Mouse (Mus musculus): ENCODE measurements around the gene Rbm8a.
A peak's percentile ranks its signal among the peaks of the same experiment; 100 is the strongest.

The Rbm8a gene

GRCm38 (mm10) chr3:96629729-96630600, at the start of gene Rbm8a:
Gene Rbm8a (plus strand): TSS chr3:96629933.
- DNase-seq (ENCODE audit: low spot score in 2 of 2): peak; percentile 90 to 93

GRCm38 (mm10) chr3:96581141-96581540, 48.6 kb upstream of the Rbm8a start:
- DNase-seq (ENCODE audit: low spot score in 2 of 2): no peak

- no peak for DNase-seq (ENCODE audit: low spot score in 2 of 2)
Measured at GRCm38 (mm10) chr3:96581771-96582515, 47.8 kb upstream of the Rbm8a start.

GRCm38 (mm10) chr3:96583386-96583785, 46.3 kb upstream of the Rbm8a start:
- DNase-seq (ENCODE audit: low spot score in 2 of 2): no peak

GRCm38 (mm10) chr3:96590657-96591056, 39.1 kb upstream of the Rbm8a start:
- DNase-seq (ENCODE audit: low spot score in 2 of 2): no peak

- DNase-seq (ENCODE audit: low spot score in 2 of 2): no peak
Measured at GRCm38 (mm10) chr3:96593374-96593773, 36.4 kb upstream of the Rbm8a start.

GRCm38 (mm10) chr3:96593790-96594560, 35.8 kb upstream of the Rbm8a start, which contains the start of gene Polr3gl:
Gene Polr3gl (minus strand): TSS chr3:96594181.
- peak; percentile 82 to 89 for DNase-seq (ENCODE audit: low spot score in 2 of 2)

- DNase-seq (ENCODE audit: low spot score in 2 of 2): no peak
Measured at GRCm38 (mm10) chr3:96594851-96595250, 34.9 kb upstream of the Rbm8a start.

- no peak for DNase-seq (ENCODE audit: low spot score in 2 of 2)
Measured at GRCm38 (mm10) chr3:96595661-96596060, 34.1 kb upstream of the Rbm8a start.

GRCm38 (mm10) chr3:96596228-96596707, 33.5 kb upstream of the Rbm8a start, which contains the start of gene Ankrd34a:
Gene Ankrd34a (plus strand): TSS chr3:96596636.
- no peak for DNase-seq (ENCODE audit: low spot score in 2 of 2)

GRCm38 (mm10) chr3:96596855-96597254, 32.9 kb upstream of the Rbm8a start:
- DNase-seq (ENCODE audit: low spot score in 2 of 2): no peak

GRCm38 (mm10) chr3:96597435-96597891, 32.3 kb upstream of the Rbm8a start:
- DNase-seq (ENCODE audit: low spot score in 2 of 2): no peak

- DNase-seq (ENCODE audit: low spot score in 2 of 2): no peak
Measured at GRCm38 (mm10) chr3:96598156-96599068, 31.3 kb upstream of the Rbm8a start.

GRCm38 (mm10) chr3:96599069-96599393, 30.7 kb upstream of the Rbm8a start:
- DNase-seq (ENCODE audit: low spot score in 2 of 2): no peak

- DNase-seq (ENCODE audit: low spot score in 2 of 2): no peak
Measured at GRCm38 (mm10) chr3:96599411-96599810, 30.3 kb upstream of the Rbm8a start.

GRCm38 (mm10) chr3:96600639-96601250, 29.0 kb upstream of the Rbm8a start, which contains the start of gene Lix1l:
Gene Lix1l (plus strand): TSS chr3:96601149.
- DNase-seq (ENCODE audit: low spot score in 2 of 2): peak; percentile 50 to 75

- no peak for DNase-seq (ENCODE audit: low spot score in 2 of 2)
Measured at GRCm38 (mm10) chr3:96601251-96601787, 28.4 kb upstream of the Rbm8a start.

- no peak for DNase-seq (ENCODE audit: low spot score in 2 of 2)
Measured at GRCm38 (mm10) chr3:96601941-96602703, 27.6 kb upstream of the Rbm8a start.

- no peak for DNase-seq (ENCODE audit: low spot score in 2 of 2)
Measured at GRCm38 (mm10) chr3:96602704-96603084, 27.0 kb upstream of the Rbm8a start.
